Mouse (Mus musculus): ENCODE results near the gene Cdc34b. TPM values are rescaled to one million over a fixed set of nuclear protein-coding genes. Genes with fewer than 3 reads are reported as not detected.

The Cdc34b gene
- total and polyA plus RNA-seq, 3 experiments = 0.27 TPM; not detected in 2

DNA sequence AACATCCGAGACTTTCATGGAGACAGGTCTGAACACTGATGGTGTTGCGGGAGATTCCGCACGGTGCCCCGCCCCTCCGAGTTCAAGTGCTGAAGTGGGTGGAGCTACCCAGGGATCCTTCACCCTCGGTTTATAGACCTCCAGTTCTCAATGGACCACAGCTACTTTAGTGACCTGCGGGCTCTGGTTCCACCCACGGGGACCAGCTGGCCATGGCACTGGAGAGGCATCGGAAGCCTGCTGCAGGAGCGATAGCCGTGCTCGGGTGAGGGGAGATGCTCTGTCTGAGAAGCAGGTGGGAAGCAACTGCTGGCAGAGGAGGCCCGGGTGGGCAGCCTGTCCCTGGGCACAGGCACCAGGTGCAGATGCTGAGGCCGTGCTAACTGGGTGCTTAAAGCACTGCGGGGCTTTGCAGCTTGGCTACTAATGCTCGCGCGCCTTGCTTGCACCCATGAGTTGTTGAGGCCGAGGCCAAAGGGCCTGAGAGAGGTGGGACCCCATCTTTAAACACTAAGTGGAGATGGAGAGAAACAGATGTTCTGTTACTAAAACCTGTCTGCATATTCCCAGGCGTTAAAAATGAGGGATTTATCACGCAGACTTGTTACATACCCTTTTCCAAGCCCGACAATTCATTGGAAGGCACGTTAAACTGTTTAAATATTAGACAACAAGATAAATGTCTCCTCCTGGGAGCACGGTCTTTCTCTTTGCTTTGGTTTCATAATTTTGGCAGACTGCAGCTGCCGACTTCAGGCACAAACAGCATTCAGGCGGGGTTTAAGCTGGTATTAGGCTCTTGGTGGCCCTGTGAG, 40.0 kb upstream of the Cdc34b start:
- Histone ChIP-seq H3K27me3 (ENCODE audit: insufficient read depth, low read length) (peaks cover 9% of the 10 kb centered on the region), H3K4me1 (ENCODE audit: insufficient read depth, low read depth, low read length) (no peaks in the 10 kb centered on the region), H3K4me3 (ENCODE audit: low read depth, low read length) (no peak overlapping the region), H3K9me3 (replicated peaks) (no peaks in the 10 kb centered on the region), H3K36me3 (replicated peaks) (no peaks in the 10 kb centered on the region)
- no peak for TF ChIP-seq POLR2AphosphoS5 (IDR thresholded peaks at IDR 0.05; ENCODE audit: insufficient replicate concordance, low read depth, low read length)
- TF ChIP-seq GATA1 (IDR thresholded peaks at IDR 0.05; ENCODE audit: borderline replicate concordance, low read length) = no peak
- no peak for TF ChIP-seq GATA2 (IDR thresholded peaks at IDR 0.05; ENCODE audit: borderline replicate concordance, low read depth, low read length)
- no peak for TF ChIP-seq TAL1 (conservative IDR thresholded peaks at IDR 0.05; ENCODE audit: low read depth, low read length)
- no peak for TF ChIP-seq CTCF (IDR thresholded peaks at IDR 0.05; ENCODE audit: low read depth, low read length)
- DNase-seq (ENCODE audit: low spot score) = no peak
- no peak for ATAC-seq (ENCODE audit: extremely low read depth, insufficient number of reproducible peaks, low FRiP score, poor library complexity, severe bottlenecking)

DNA sequence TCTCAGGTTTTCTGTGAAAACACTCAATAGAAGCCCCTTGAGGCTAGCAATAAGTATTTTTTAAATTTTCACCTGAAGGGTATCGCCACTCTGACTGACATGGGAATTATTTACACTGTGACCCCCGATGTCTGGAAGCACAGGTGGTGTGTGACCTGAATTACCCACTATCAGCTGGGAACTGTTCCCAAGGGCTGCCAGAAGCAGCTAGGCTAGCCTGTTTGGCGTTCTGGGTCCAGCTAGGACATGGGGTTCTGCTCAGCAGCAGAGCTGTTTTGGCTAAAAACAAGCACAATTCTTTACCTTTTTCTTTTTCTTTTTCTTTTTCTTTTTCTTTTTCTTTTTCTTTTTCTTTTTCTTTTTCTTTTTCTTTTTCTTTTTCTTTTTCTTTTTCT, 39.4 kb upstream of the Cdc34b start:
- Histone ChIP-seq H3K9me3 (replicated peaks) (no peaks in the 10 kb centered on the region), H3K4me3 (ENCODE audit: low read depth, low read length) (no peak overlapping the region), H3K4me1 (ENCODE audit: insufficient read depth, low read depth, low read length) (no peaks in the 10 kb centered on the region), H3K36me3 (replicated peaks) (no peaks in the 10 kb centered on the region), H3K27me3 (ENCODE audit: insufficient read depth, low read length) (peaks cover 9% of the 10 kb centered on the region)
- ATAC-seq (ENCODE audit: extremely low read depth, insufficient number of reproducible peaks, low FRiP score, poor library complexity, severe bottlenecking) (no peak), DNase-seq (ENCODE audit: low spot score) (no peak)
- no peak for TF ChIP-seq POLR2AphosphoS5 (IDR thresholded peaks at IDR 0.05; ENCODE audit: insufficient replicate concordance, low read depth, low read length)
- no peak for TF ChIP-seq CTCF (IDR thresholded peaks at IDR 0.05; ENCODE audit: low read depth, low read length)
- no peak for TF ChIP-seq TAL1 (conservative IDR thresholded peaks at IDR 0.05; ENCODE audit: low read depth, low read length)
- TF ChIP-seq GATA2 (IDR thresholded peaks at IDR 0.05; ENCODE audit: borderline replicate concordance, low read depth, low read length) = no peak
- TF ChIP-seq GATA1 (IDR thresholded peaks at IDR 0.05; ENCODE audit: borderline replicate concordance, low read length) = no peak

DNA sequence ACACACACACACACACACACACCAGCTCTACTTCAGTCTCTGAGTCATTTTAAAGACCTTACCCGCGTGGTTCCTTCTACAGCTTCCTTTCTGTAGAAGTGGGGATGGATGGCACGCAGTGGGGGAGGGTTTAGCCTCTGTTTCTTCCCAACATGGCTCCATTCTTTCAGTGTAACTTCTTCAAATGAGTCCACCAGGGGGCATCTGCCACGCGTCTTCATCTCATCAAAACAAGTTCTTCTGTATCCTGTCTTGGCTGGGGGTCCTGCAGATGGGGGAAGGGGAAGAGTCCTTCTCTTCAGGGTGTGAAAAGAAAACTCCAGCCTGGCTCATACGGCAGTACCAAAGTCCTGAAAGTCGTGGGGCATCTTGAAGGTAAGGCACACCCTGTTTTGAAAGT, 37.6 kb upstream of the Cdc34b start:
- H3K27me3 ChIP-seq (ENCODE audit: insufficient read depth, low read length) = peaks cover 9% of the 10 kb centered on the region
- H3K9me3 ChIP-seq (replicated peaks) = no peaks in the 10 kb centered on the region
- DNase-seq (ENCODE audit: low spot score) = no peak
- no peak for ATAC-seq (ENCODE audit: extremely low read depth, insufficient number of reproducible peaks, low FRiP score, poor library complexity, severe bottlenecking)
- no peaks in the 10 kb centered on the region for H3K36me3 ChIP-seq (replicated peaks)
- TF ChIP-seq POLR2AphosphoS5 (IDR thresholded peaks at IDR 0.05; ENCODE audit: insufficient replicate concordance, low read depth, low read length) = no peak
- TF ChIP-seq TAL1 (conservative IDR thresholded peaks at IDR 0.05; ENCODE audit: low read depth, low read length) = no peak
- no peak for TF ChIP-seq GATA1 (IDR thresholded peaks at IDR 0.05; ENCODE audit: borderline replicate concordance, low read length)
- no peak for TF ChIP-seq CTCF (IDR thresholded peaks at IDR 0.05; ENCODE audit: low read depth, low read length)
- no peak for TF ChIP-seq GATA2 (IDR thresholded peaks at IDR 0.05; ENCODE audit: borderline replicate concordance, low read depth, low read length)
- no peaks in the 10 kb centered on the region for H3K4me1 ChIP-seq (ENCODE audit: insufficient read depth, low read depth, low read length)
- no peak overlapping the region for H3K4me3 ChIP-seq (ENCODE audit: low read depth, low read length)

DNA sequence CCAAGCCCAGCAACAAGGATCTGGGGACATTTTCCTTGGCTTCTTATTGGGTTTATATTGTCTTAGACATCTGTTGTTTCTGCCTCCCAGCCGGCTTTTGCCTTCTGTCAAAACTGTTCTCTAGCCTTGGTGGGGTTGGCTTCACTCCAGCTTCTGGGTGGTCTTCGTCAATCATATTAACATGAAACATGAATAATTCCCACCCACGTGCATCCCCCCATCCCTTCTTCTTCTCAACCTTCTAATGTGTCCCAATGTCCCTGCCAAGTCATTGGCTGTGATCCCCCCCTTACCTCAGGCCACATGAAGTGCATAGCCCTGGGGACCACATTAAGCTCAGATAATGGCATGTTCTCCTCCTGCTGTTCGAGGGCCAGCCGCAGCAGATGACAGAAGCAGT, 37.1 kb upstream of the Cdc34b start, which contains the start of gene Gm11541:
TSS of gene Gm11541 (minus strand) at position 28 of the 400 bp plus-strand sequence.
- no peak for TF ChIP-seq TAL1 (conservative IDR thresholded peaks at IDR 0.05; ENCODE audit: low read depth, low read length)
- no peak for TF ChIP-seq CTCF (IDR thresholded peaks at IDR 0.05; ENCODE audit: low read depth, low read length)
- TF ChIP-seq GATA2 (IDR thresholded peaks at IDR 0.05; ENCODE audit: borderline replicate concordance, low read depth, low read length) = no peak
- TF ChIP-seq POLR2AphosphoS5 (IDR thresholded peaks at IDR 0.05; ENCODE audit: insufficient replicate concordance, low read depth, low read length) = no peak
- TF ChIP-seq GATA1 (IDR thresholded peaks at IDR 0.05; ENCODE audit: borderline replicate concordance, low read length) = no peak

DNA sequence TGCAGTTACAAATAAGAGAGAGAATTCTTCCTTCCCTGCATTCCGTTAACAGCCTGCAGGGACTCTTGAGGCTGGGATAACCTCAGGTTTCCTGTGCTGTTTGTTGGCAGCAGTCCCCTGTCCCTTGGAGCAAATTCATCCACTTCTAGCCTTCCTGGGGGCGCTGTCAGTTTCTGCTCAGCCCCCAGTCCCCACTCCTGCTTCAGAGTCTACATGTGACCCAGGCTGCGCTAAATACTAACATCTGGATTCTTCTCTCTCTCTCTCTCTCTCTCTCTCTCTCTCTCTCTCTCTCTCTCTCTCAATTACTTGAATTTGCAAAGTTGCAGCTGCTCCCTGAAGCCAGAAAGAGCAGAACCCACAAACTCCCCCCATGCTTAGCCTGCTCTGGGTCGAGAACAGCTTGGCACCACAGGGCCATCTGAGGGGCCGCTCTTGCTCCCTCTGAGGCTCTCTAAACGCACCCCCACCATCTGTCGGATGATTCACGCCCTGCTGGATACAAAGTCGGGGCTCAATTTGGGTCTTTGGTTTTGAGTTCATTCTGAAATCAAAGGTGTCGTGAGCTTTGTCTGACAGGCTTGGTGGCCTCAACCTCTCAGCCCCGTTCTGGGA, 28.2 kb upstream of the Cdc34b start:
- Histone ChIP-seq H3K4me3 (ENCODE audit: low read depth, low read length) (no peak overlapping the region), H3K4me1 (ENCODE audit: insufficient read depth, low read depth, low read length) (no peaks in the 10 kb centered on the region), H3K36me3 (replicated peaks) (no peaks in the 10 kb centered on the region), H3K27me3 (ENCODE audit: insufficient read depth, low read length) (peaks cover 15% of the 10 kb centered on the region), H3K9me3 (replicated peaks) (peaks cover 2% of the 10 kb centered on the region; the same call in 1 of the 2 replicates)
- ATAC-seq (ENCODE audit: extremely low read depth, insufficient number of reproducible peaks, low FRiP score, poor library complexity, severe bottlenecking) (no peak), DNase-seq (ENCODE audit: low spot score) (no peak)
- TF ChIP-seq TAL1 (conservative IDR thresholded peaks at IDR 0.05; ENCODE audit: low read depth, low read length) = no peak
- TF ChIP-seq GATA2 (IDR thresholded peaks at IDR 0.05; ENCODE audit: borderline replicate concordance, low read depth, low read length) = no peak
- TF ChIP-seq GATA1 (IDR thresholded peaks at IDR 0.05; ENCODE audit: borderline replicate concordance, low read length) = no peak
- no peak for TF ChIP-seq POLR2AphosphoS5 (IDR thresholded peaks at IDR 0.05; ENCODE audit: insufficient replicate concordance, low read depth, low read length)
- TF ChIP-seq CTCF (IDR thresholded peaks at IDR 0.05; ENCODE audit: low read depth, low read length) = no peak

More for the DNA sequence above, 37.1 kb upstream of the Cdc34b start, which contains the start of gene Gm11541:
- H3K9me3 ChIP-seq (replicated peaks) = no peaks in the 10 kb centered on the region
- peaks cover 9% of the 10 kb centered on the region for H3K27me3 ChIP-seq (ENCODE audit: insufficient read depth, low read length)
- H3K4me1 ChIP-seq (ENCODE audit: insufficient read depth, low read depth, low read length) = no peaks in the 10 kb centered on the region
- ATAC-seq (ENCODE audit: extremely low read depth, insufficient number of reproducible peaks, low FRiP score, poor library complexity, severe bottlenecking) = no peak
- no peaks in the 10 kb centered on the region for H3K36me3 ChIP-seq (replicated peaks)
- H3K4me3 ChIP-seq (ENCODE audit: low read depth, low read length) = no peak within 1 kb of the TSS
- DNase-seq (ENCODE audit: low spot score) = no peak

DNA sequence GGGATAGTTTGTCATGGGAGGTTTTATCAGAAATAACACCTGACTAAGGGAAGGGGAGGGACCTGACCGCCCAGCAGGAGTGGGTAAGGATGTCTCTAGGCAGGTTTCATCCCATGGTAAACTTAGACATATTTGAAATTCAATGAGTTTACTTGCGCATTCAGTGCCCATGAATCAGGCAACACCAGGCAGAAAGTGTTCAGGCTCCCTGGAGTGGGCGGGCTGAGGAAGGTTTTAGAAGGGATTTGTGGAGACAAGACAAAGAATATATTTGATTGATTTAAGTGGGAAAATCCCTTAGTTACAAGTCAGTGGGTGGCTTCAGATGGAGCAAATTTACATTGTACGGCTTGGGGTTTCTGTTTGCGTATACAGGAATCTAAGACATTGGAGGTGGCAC, 26.0 kb upstream of the Cdc34b start:
- Histone ChIP-seq H3K36me3 (replicated peaks) (no peaks in the 10 kb centered on the region), H3K9me3 (replicated peaks) (peaks cover 2% of the 10 kb centered on the region; the same call in 1 of the 2 replicates), H3K27me3 (ENCODE audit: insufficient read depth, low read length) (peaks cover 15% of the 10 kb centered on the region), H3K4me1 (ENCODE audit: insufficient read depth, low read depth, low read length) (no peaks in the 10 kb centered on the region), H3K4me3 (ENCODE audit: low read depth, low read length) (no peak overlapping the region)
- DNase-seq (ENCODE audit: low spot score) (no peak), ATAC-seq (ENCODE audit: extremely low read depth, insufficient number of reproducible peaks, low FRiP score, poor library complexity, severe bottlenecking) (no peak)
- TF ChIP-seq POLR2AphosphoS5 (IDR thresholded peaks at IDR 0.05; ENCODE audit: insufficient replicate concordance, low read depth, low read length) = no peak
- TF ChIP-seq GATA1 (IDR thresholded peaks at IDR 0.05; ENCODE audit: borderline replicate concordance, low read length) = no peak
- no peak for TF ChIP-seq GATA2 (IDR thresholded peaks at IDR 0.05; ENCODE audit: borderline replicate concordance, low read depth, low read length)
- no peak for TF ChIP-seq TAL1 (conservative IDR thresholded peaks at IDR 0.05; ENCODE audit: low read depth, low read length)
- TF ChIP-seq CTCF (IDR thresholded peaks at IDR 0.05; ENCODE audit: low read depth, low read length) = no peak

Data from G1E (cell line).